Mouse (Mus musculus): Measurements from ENCODE around the gene Zfp462. TPM values are rescaled to one million over a fixed set of nuclear protein-coding genes. Genes with fewer than 3 reads are reported as not detected.

The Zfp462 gene
- total RNA-seq, 1 experiment from 2014 or later, result 48.8 TPM

DNA sequence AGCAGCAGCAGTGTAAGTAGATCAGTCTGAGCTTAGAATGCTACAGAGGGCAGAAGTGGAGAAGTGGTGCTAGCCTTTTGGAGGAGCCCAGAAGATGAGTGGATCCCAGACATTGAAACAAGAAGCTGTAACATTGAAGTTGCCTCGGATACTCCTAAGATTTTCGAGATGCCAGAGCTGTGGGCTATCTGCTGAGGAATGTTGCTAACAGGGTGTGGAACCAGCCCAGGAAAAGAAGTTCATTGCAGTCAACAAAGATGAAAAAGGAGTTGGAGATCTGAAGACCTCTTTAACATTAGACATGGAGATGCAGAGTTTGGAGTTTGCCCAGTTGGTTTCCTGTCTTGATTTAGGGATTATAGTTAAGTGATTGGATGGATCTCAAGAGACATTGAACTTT is 51.2 kb downstream of the Zfp462 start:
- no peak for DNase-seq

- no peak for DNase-seq
Observed at GRCm38 (mm10) chr4:54998146-54998841, 53.4 kb downstream of the Zfp462 start.

- DNase-seq, result no peak
Observed at GRCm38 (mm10) chr4:54999556-54999955, 54.7 kb downstream of the Zfp462 start.

DNA sequence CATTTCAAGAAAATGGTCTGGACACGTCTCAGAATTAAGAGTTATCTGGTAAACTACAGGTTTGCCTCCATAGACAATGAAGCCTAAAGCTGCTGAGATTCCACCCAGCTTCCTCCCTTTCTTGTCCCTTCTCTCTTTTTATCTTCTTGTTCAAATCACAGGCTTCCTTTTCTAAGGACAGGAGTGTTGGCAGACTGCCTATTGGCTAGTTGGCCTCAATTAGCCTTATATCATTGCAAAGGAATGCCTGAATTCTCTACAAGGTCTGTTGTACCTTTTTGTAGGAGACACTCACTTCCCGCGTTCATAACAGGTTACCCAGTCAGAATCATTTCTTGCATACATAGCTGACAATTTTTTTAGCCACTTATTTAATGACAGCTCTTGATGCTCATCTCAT is 56.5 kb downstream of the Zfp462 start:
- peak; percentile 60 for DNase-seq

- no peak for DNase-seq
Observed at GRCm38 (mm10) chr4:55003128-55003527, 58.3 kb downstream of the Zfp462 start.

DNA sequence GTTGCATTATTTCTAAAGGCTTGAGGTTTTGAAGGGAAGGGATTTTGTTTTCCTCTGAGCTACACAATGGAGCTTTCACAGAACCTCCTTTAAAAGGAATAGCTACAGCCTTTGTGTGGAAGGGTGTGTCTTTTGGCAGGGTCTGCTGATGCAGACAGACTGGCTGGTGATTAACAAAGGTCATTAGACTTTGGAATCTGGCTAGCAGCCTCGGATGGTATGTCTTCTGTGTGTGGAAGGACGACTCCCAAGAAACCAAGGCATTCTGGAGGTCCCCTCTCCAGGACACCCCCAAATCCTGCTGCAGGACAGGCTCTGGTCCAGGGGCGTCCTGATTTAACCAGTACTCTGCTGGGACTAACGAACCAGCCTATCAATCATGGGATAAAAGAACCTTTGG is 60.2 kb downstream of the Zfp462 start:
- DNase-seq, result peak; percentile 30

- DNase-seq, result peak; percentile 54
Observed at GRCm38 (mm10) chr4:55005521-55005969, 60.7 kb downstream of the Zfp462 start.

GRCm38 (mm10) chr4:55006024-55006423 is 61.2 kb downstream of the Zfp462 start:
- no peak for DNase-seq

GRCm38 (mm10) chr4:55008616-55009015 is 63.8 kb downstream of the Zfp462 start:
- DNase-seq, result no peak

DNA sequence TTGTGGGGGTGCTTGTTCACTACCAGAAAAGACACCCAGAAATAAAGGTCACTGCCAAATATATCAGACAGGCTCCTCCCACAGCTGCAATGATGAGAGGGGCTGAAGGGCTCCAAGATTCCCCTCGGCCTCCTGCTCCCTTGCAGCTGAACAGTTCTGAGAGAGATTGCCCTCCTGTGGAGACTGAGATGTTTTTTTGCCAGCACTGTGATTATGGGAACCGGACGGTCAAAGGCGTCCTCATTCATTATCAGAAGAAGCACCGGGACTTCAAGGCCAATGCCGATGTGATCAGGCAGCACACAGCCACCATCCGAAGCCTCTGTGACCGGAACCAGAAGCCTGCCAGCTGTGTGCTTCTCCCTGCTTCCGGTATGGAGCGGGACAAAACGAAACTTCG is 66.5 kb downstream of the Zfp462 start:
- peak; percentile 63 for DNase-seq

DNA sequence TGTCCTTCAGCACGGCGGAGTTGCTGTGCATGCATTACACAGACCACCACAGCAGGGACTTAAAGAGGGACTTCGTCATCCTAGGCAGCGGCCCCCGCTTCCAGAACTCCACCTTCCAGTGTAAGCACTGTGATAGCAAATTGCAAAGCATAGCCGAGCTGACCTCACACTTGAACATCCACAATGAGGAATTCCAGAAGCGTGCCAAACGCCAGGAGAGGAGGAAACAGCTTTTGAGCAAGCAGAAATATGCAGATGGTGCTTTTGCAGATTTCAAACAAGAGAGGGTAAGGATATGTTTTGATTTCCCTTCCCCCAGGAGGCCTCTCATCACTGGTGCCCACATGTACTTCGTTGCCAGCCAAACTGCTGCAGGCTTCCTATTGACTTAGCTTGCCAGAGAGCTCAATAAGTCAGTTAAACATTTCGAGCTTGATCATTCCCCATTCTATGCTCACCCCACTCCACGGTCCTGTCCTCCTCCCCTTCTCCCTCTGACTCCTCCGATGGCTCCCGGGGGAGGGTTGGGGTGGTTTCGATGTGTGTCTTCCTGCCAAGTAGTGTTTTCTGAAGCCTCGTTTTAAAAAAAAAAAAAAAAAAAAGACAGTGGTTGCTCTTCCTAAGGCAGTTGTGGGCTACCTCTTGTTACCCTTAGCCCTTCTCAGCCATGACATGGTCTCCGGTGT is 68.9 kb downstream of the Zfp462 start:
- peak; percentile 26 for DNase-seq

- no peak for DNase-seq
Observed at GRCm38 (mm10) chr4:55014731-55015463, 70.0 kb downstream of the Zfp462 start.

DNA sequence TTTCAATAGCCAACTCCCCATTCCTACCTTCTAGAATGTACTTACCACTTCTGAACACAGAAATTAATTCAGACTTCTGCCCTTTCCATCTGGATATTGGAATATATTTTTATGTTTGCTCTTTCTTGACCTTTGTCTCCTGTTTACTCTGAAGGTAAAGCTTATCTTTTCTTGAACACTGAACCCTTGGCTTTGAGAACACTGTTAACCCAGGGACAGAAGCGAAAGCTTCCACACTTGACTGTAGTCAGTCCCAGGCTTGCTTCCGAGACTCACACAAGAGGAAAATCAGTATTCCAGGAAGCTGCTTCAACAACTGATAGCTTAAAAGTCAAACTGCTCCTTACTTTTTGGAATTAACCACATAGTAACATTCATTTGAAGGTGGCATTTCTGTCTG is 70.7 kb downstream of the Zfp462 start:
- no peak for DNase-seq

DNA sequence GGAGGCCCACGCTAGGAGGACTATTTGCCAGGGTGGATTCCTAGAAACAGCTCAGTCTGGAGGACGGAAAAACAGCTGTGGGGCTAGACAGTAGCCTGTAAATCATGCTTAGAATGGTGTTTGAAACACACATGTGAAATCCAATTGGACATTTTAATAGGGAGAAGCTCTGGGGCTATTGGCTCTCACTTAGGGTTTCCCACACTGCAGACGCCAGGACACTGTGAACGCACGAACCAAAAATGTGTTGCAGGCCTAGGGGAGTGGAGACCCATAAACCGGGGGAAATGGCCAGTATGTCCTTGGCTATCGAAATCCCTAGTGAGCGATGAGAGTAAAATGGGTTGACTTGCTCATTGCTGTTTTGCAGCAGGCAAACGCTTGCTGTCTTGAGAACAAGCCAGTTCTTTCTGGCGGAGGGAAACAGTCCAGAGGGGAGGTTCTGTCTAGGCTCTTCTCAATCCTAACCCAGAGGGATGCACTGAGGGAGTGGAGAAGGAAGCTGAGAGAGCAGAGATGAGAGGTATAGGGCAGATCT is 81.3 kb downstream of the Zfp462 start:
- no peak for DNase-seq

- DNase-seq, result no peak
Observed at GRCm38 (mm10) chr4:55030401-55030800, 85.6 kb downstream of the Zfp462 start.

DNA sequence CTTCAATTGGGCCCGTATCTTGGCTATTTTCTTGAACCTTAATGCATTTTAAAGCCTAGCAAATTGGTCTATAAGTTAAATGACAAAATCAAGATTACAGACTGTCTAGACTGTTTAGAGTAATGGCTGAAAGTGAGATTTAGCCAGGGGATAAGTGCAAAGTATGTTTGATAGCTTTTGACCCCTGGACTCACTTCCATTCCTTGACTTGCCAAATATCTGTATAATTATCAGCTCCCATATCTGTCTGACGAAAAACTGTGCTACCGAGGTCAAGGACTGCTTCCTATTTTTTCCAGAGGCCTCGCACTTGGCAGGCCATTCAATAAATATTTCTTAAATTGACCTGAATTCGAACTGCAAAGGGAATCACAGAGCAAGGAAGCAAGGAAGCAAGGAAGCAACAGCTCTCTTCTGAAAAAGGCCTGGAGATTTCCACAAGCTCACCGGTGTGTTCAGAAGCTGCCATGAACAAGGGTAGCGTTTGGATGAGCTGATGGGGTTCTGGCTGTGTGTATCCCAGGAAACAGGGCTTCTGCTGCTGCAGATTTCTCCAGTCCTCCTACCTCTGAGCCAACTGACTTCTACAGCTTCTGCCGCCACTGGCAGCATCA is 87.6 kb downstream of the Zfp462 start:
- peak; percentile 32 for DNase-seq

DNA sequence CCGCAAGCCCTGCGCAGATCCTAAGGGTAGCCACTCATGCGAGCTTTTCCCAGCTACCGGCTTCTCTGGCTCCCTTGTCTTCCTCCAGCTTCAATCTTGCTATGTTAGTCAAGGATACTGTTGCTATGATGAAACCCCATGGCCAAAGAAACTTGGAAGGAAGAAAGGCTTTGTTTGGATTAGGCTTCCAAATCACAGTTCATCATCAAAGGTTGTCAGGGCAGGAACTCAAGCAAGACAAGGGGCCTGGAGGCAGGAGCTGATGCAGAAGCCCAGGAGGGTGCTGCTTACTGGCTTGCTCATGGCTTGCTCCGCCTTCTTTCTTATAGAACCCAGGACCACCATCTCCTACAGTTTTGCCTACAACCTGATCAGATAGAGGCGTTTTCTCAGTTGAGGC is 88.6 kb downstream of the Zfp462 start:
- DNase-seq, result no peak

DNA sequence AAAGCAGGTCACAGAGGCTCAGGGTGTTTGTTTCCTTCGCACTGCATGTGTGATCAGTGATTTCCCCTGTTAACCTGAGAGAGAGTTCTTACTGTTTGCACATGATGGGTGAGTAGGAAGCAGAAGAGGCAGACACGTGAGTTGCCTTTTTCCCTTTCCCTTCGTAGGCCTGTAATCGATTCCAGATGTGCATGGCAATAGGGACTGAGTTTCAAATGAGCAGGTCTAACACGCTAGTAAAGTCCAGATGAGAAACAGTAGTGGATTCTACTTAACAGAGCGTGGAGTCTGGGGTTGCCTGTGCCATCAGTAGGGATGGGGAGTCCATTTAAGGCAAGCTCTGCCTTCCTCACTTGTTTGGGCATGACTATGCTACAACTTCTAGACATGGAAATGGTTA is 93.3 kb downstream of the Zfp462 start:
- no peak for DNase-seq

GRCm38 (mm10) chr4:55040258-55040964 is 95.6 kb downstream of the Zfp462 start:
- DNase-seq, result no peak

GRCm38 (mm10) chr4:55041106-55041730 is 96.4 kb downstream of the Zfp462 start:
- DNase-seq, result no peak

DNA sequence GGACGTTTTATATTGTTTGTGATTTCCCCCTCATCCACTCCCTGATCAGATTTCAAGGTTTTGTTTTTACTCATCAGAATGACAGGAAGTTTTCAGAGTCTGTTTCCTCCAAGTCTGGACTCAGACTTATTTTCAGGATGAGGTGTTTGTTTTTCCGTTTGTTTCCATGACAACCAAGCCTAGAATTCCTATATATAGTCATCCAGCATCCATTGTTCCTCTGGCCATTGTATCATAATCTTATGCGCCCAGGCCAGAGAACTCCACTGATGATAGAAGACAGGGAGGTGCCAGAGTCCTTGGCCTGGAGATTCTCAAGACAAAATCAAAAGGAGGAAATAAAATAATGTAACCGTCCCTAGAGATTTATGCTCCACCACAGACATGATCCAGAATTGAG is 97.7 kb downstream of the Zfp462 start:
- DNase-seq, result no peak
